Mouse (Mus musculus): ENCODE measurements around the gene Amz1. TPM values are rescaled to one million over a fixed set of nuclear protein-coding genes. Genes with fewer than 3 reads are reported as not detected.
A peak's percentile ranks its signal among the peaks of the same experiment; 100 is the strongest.

Gene Amz1
- 10 to 100 TPM; 15.3 to 21.4 (median 18.7) TPM for total RNA-seq (2022)

- DNase-seq (ENCODE audit: low spot score in 2 of 2), result peak; percentile 71 to 75
Observed at GRCm38 (mm10) chr5:140723822-140724221, at the start of gene Amz1. Gene Amz1, plus strand, starts transcription at chr5:140724127.

GRCm38 (mm10) chr5:140675079-140675478, 48.8 kb upstream of the Amz1 start:
- DNase-seq (ENCODE audit: low spot score in 2 of 2), result no peak

- no peak for DNase-seq (ENCODE audit: low spot score in 2 of 2)
Observed at GRCm38 (mm10) chr5:140675640-140676039, 48.3 kb upstream of the Amz1 start.

GRCm38 (mm10) chr5:140677137-140677536, 46.8 kb upstream of the Amz1 start:
- DNase-seq (ENCODE audit: low spot score in 2 of 2), result no peak

GRCm38 (mm10) chr5:140680051-140680450, 43.9 kb upstream of the Amz1 start:
- DNase-seq (ENCODE audit: low spot score in 2 of 2), result no peak

GRCm38 (mm10) chr5:140680950-140681349, 43.0 kb upstream of the Amz1 start:
- DNase-seq (ENCODE audit: low spot score in 2 of 2), result no peak

GRCm38 (mm10) chr5:140682113-140682512, 41.8 kb upstream of the Amz1 start:
- DNase-seq (ENCODE audit: low spot score in 2 of 2), result no peak

- peak in 1 of 2 experiments; percentile 51 for DNase-seq (ENCODE audit: low spot score in 2 of 2)
Observed at GRCm38 (mm10) chr5:140684343-140685148, 39.4 kb upstream of the Amz1 start.

- DNase-seq (ENCODE audit: low spot score in 2 of 2), result no peak
Observed at GRCm38 (mm10) chr5:140688434-140688833, 35.5 kb upstream of the Amz1 start.

- DNase-seq (ENCODE audit: low spot score in 2 of 2), result no peak
Observed at GRCm38 (mm10) chr5:140695987-140696386, 27.9 kb upstream of the Amz1 start.

GRCm38 (mm10) chr5:140699776-140700175, 24.2 kb upstream of the Amz1 start:
- no peak for DNase-seq (ENCODE audit: low spot score in 2 of 2)

- no peak for DNase-seq (ENCODE audit: low spot score in 2 of 2)
Observed at GRCm38 (mm10) chr5:140701661-140702060, 22.3 kb upstream of the Amz1 start.

- peak; percentile 90 to 95 for DNase-seq (ENCODE audit: low spot score in 2 of 2)
Observed at GRCm38 (mm10) chr5:140702103-140702513, 21.8 kb upstream of the Amz1 start, which contains the start of gene Iqce. Gene Iqce, minus strand, starts transcription at chr5:140702378.

- DNase-seq (ENCODE audit: low spot score in 2 of 2), result no peak
Observed at GRCm38 (mm10) chr5:140702618-140703175, 21.2 kb upstream of the Amz1 start.

- DNase-seq (ENCODE audit: low spot score in 2 of 2), result peak in 1 of 2 experiments; percentile 31
Observed at GRCm38 (mm10) chr5:140703480-140704377, 20.2 kb upstream of the Amz1 start.

GRCm38 (mm10) chr5:140704378-140705251, 19.3 kb upstream of the Amz1 start, which contains the start of gene Brat1:
Gene Brat1, plus strand, starts transcription at chr5:140705011.
- DNase-seq (ENCODE audit: low spot score in 2 of 2), result peak; percentile 100

GRCm38 (mm10) chr5:140705501-140706171, 18.3 kb upstream of the Amz1 start:
- DNase-seq (ENCODE audit: low spot score in 2 of 2), result no peak

GRCm38 (mm10) chr5:140710315-140710714, 13.6 kb upstream of the Amz1 start:
- no peak for DNase-seq (ENCODE audit: low spot score in 2 of 2)

GRCm38 (mm10) chr5:140711040-140711439, 12.9 kb upstream of the Amz1 start:
- DNase-seq (ENCODE audit: low spot score in 2 of 2), result no peak

GRCm38 (mm10) chr5:140720773-140721172, 3.2 kb upstream of the Amz1 start:
- no peak for DNase-seq (ENCODE audit: low spot score in 2 of 2)
